Comparison of ENCODE assay signal across 10 mouse cellular contexts in genomic region chr11:117989926-117990325, GRCm38 (mm10). TPM values are rescaled to one million over a fixed set of nuclear protein-coding genes. Genes with fewer than 3 reads are reported as not detected.
A peak's percentile ranks its signal among the peaks of the same experiment; 100 is the strongest.
DNase-seq lines count a peak whose midpoint lies in the region; ATAC-seq and TF ChIP-seq lines count a peak whose summit lies in the region.
"Had no signal": no experiment of that assay in that cellular context is flagged by ENCODE, and none has a peak within 500 bp of the region (broad histone marks: within the 10 kb centered on the region; RNA-seq: fewer than 3 reads in every experiment).

No protein-coding gene starts in this region.

- TF ChIP-seq CTCF in liver, adult 2 months (IDR thresholded peaks at IDR 0.05; ENCODE audit: low read depth, low read length), result peak; percentile 26; the same call in 1 of the 2 replicates
- no peak for TF ChIP-seq CTCF in cerebellum, adult 2 months (IDR thresholded peaks at IDR 0.05; ENCODE audit: borderline replicate concordance, insufficient read depth, low read depth, low read length)

- no peak for ATAC-seq in liver, embryonic 16.5 days (ENCODE audit: low read depth)

- H3K27ac ChIP-seq in liver, adult 2 months (replicated peaks; ENCODE audit: insufficient read depth, low read depth, low read length), result no peak overlapping the region
- H3K27ac ChIP-seq in liver, embryonic 16.5 days (ENCODE audit: low read length), result peak overlapping the region; percentile 26; the same call in 1 of the 2 replicates
- no peak overlapping the region for H3K27ac ChIP-seq in cerebellum, adult 2 months (ENCODE audit: insufficient read depth, low read length)

- H3K36me3 ChIP-seq in liver, adult 2 months (ENCODE audit: control insufficient read depth, insufficient read depth, low read length), result no peaks in the 10 kb centered on the region
- no peaks in the 10 kb centered on the region for H3K36me3 ChIP-seq in liver, embryonic 16.5 days (ENCODE audit: control insufficient read depth, insufficient read depth)

- H3K79me2 ChIP-seq in liver, adult 2 months (ENCODE audit: control insufficient read depth, insufficient read depth, low read length), result peaks cover 55% of the 10 kb centered on the region

- peak; percentile 63 to 88 for DNase-seq in adrenal gland, adult (ENCODE audit: inconsistent age in 2 of 2, low spot score in 1 of 2)
- DNase-seq in adrenal gland, postnatal 25 days, result no peak
- no peak for DNase-seq in liver, adult 2 months (ENCODE audit: extremely low read depth, low read depth, low spot score)
- DNase-seq in liver (no peak), adipocyte (ENCODE audit: low spot score) (peak; percentile 58)
- no peak for DNase-seq in cerebellum, postnatal 25 days
- DNase-seq in cerebellum, adult 2 months, result no peak
- DNase-seq: cerebellum, postnatal 10 days; right cerebral cortex, postnatal 25 days had no signal

- H3K9me3 ChIP-seq in liver, embryonic 16.5 days (replicated peaks; ENCODE audit: control insufficient read depth, low read length), result no peaks in the 10 kb centered on the region

- peak overlapping the region; percentile 14 for H3K4me2 ChIP-seq in liver, embryonic 16.5 days (ENCODE audit: low read depth, low read length)

- WGBS in liver, adult 2 months, result 44% methylated on average over 10 of the region's 10 CpGs
- WGBS in liver, embryonic 16.5 days (ENCODE audit: insufficient replicate concordance), result 13% methylated on average over 10 of the region's 10 CpGs
- WGBS in cerebellum, adult 2 months, result 35% methylated on average over 10 of the region's 10 CpGs

- H3K9ac ChIP-seq in liver, adult 2 months (ENCODE audit: low read depth, low read length), result no peak overlapping the region
- H3K9ac ChIP-seq in liver, embryonic 16.5 days (ENCODE audit: low read depth, low read length), result peak overlapping the region; percentile 19; the same call in 1 of the 2 replicates

- no peak overlapping the region for H3K4me3 ChIP-seq in liver, adult 2 months (ENCODE audit: insufficient read depth, low read depth, low read length)
- H3K4me3 ChIP-seq in liver, embryonic 16.5 days (ENCODE audit: low read depth, low read length), result no peak overlapping the region
- no peak overlapping the region for H3K4me3 ChIP-seq in cerebellum, adult 2 months (replicated peaks; ENCODE audit: insufficient read depth, low read depth, low read length)

- H3K4me1 ChIP-seq in liver, adult 2 months (ENCODE audit: control insufficient read depth, insufficient read depth, low read length), result peaks cover 32% of the 10 kb centered on the region
- H3K4me1 ChIP-seq in liver, embryonic 16.5 days (ENCODE audit: control insufficient read depth, low read depth, low read length), result peaks cover 78% of the 10 kb centered on the region
- H3K4me1 ChIP-seq in cerebellum, adult 2 months (ENCODE audit: control insufficient read depth, insufficient read depth, low read length), result peaks cover 34% of the 10 kb centered on the region

- TF ChIP-seq POLR2A in liver, adult 2 months (IDR thresholded peaks at IDR 0.05; ENCODE audit: extremely low read depth, insufficient read depth, low read length), result no peak
- no peak for TF ChIP-seq POLR2A in cerebellum, adult 2 months (IDR thresholded peaks at IDR 0.05; ENCODE audit: borderline replicate concordance, insufficient read depth, low read length)

- H3K27me3 ChIP-seq in liver, adult 2 months (ENCODE audit: control insufficient read depth, insufficient read depth, low read length), result no peaks in the 10 kb centered on the region
- H3K27me3 ChIP-seq in liver, embryonic 16.5 days (ENCODE audit: control insufficient read depth, insufficient read depth, low read depth, low read length), result no peaks in the 10 kb centered on the region
- H3K27me3 ChIP-seq in cerebellum, adult 2 months (ENCODE audit: control insufficient read depth, insufficient read depth, low read length), result no peaks in the 10 kb centered on the region

RNA-seq across cellular contexts. Expression of gene Pgs1, which starts 3.8 kb away (rescaled TPM):
- total RNA-seq in adrenal gland, postnatal 25 days (2021), result 58.9 and 60.0 TPM in 2 replicates
- total RNA-seq in liver, adult 2 months (2014; rRNA removed), result 4.7 and 5.0 TPM in 2 replicates
- 17.8 and 22.1 TPM in 2 replicates for polyA plus RNA-seq in liver, adult 2 months (2012; rRNA removed)
- polyA plus RNA-seq in liver, embryonic 16.5 days (2015; fragmentation: Nextera tagmentation; extraction: Ambion mirVana), result 13.5 and 13.7 TPM in 2 replicates
- polyA plus RNA-seq in cerebellum, adult 2 months (2012; rRNA removed), result 70.5 and 76.5 TPM in 2 replicates

RNA-seq across cellular contexts. Expression of gene Socs3, which starts 20.1 kb away (rescaled TPM):
- total RNA-seq in adrenal gland, postnatal 25 days (2021), result 8.8 and 9.0 TPM in 2 replicates
- total RNA-seq in liver, adult 2 months (2014; rRNA removed), result 2.0 and 2.4 TPM in 2 replicates
- 4.0 and 7.5 TPM in 2 replicates for polyA plus RNA-seq in liver, adult 2 months (2012; rRNA removed)
- 6.1 and 6.7 TPM in 2 replicates for polyA plus RNA-seq in liver, embryonic 16.5 days (2015; fragmentation: Nextera tagmentation; extraction: Ambion mirVana)
- polyA plus RNA-seq in cerebellum, adult 2 months (2012; rRNA removed), result 1.6 and 2.1 TPM in 2 replicates

Comparison
In these comparisons a context has a peak if more than half of its experiments do, and no peak if none do; other contexts are left out.
1. DNase-seq: peak in adrenal gland, adult (2 of 2) and adipocyte (single experiment); none in adrenal gland, postnatal 25 days (single experiment), liver, adult 2 months (single experiment), liver (single experiment), cerebellum, postnatal 25 days (0 of 2) and cerebellum, adult 2 months (0 of 2).